Mouse (Mus musculus) CH12.LX (cell line): ENCODE data around the gene Cep170.

Source experiments
- CHD1 ChIP-seq: IDR thresholded peaks from 2 replicates; pipeline ENCODE4 v1.6.1; 2012; ENCODE audit warnings: low read depth, low read length, improper control_type of control experiment, inconsistent platforms
- CHD2 ChIP-seq: IDR thresholded peaks from 2 replicates; pipeline ENCODE4 v1.6.1; 2011; ENCODE audit warnings: low read length, improper control_type of control experiment
- CTCF ChIP-seq, 2 experiments: IDR thresholded peaks in 1 of 2; conservative IDR thresholded peaks in 1 of 2; 2 replicates each; pipeline ENCODE4 v1.5.1; 2011 to 2012; ENCODE audit warnings: low read depth in 2 of 2, low read length in 2 of 2, improper control_type of control experiment in 1 of 2, inconsistent platforms in 1 of 2, mild to moderate bottlenecking in 1 of 2, moderate library complexity in 1 of 2
- ELF1 ChIP-seq: IDR thresholded peaks from 2 replicates; pipeline ENCODE4 v1.6.1; 2014; ENCODE audit warnings: low read depth, mild to moderate bottlenecking, inconsistent platforms, low read length, improper control_type of control experiment
- EP300 ChIP-seq: IDR thresholded peaks from 2 replicates; pipeline ENCODE4 v1.6.1; 2011; ENCODE audit warnings: low read length, improper control_type of control experiment
- POLR2A ChIP-seq: IDR thresholded peaks from 2 replicates; pipeline ENCODE4 v1.6.1; 2011; ENCODE audit warnings: low read depth, mild to moderate bottlenecking, improper control_type of control experiment, low read length
- TCF12 ChIP-seq: IDR thresholded peaks from 2 replicates; pipeline ENCODE4 v1.6.1; 2014; ENCODE audit warnings: low read depth, mild to moderate bottlenecking, inconsistent platforms, low read length, improper control_type of control experiment
- USF1 ChIP-seq: IDR thresholded peaks from 2 replicates; pipeline ENCODE4 v1.6.1; 2014; ENCODE audit warnings: low read depth, mild to moderate bottlenecking, inconsistent platforms, low read length, improper control_type of control experiment

GRCm38 (mm10) chr1:176833948-176834347, 20.1 kb upstream of the Cep170 start:
- TF ChIP-seq CTCF (conservative IDR thresholded peaks at IDR 0.05 in 1 of 2, IDR thresholded peaks at IDR 0.05 in 1 of 2; ENCODE audit: low read depth in 2 of 2, low read length in 2 of 2) (no peak), CHD1 (no peak), TCF12 (no peak), CHD2 (no peak), POLR2A (no peak), EP300 (no peak), USF1 (no peak), ELF1 (no peak)
